Mouse (Mus musculus) stomach, embryonic 16.5 days (tissue): Measurements from ENCODE around the gene Fam69b. TPM values are rescaled to one million over a fixed set of nuclear protein-coding genes. Genes with fewer than 3 reads are reported as not detected.
"Not testable (repeated sequence)": the region's sequence is repeated elsewhere in the genome, so short reads cannot be mapped to it uniquely, and the experiment has no call there.

Experiments used
- ATAC-seq: fragments of 200-750 bp; cut with Nextera tagmentation; 2 replicates; pipeline ENCODE4 v1.8.0; 2017; ENCODE audit warnings: moderate number of reproducible peaks, moderate TSS enrichment; ENCODE audit not compliant: insufficient read depth, low FRiP score
- H3K27ac ChIP-seq: fragments of 300-500 bp; sonication (generic); 2 replicates; pipeline ENCODE4 v1.5.1; 2014; ENCODE audit warnings: low read length
- H3K27me3 ChIP-seq: fragments of 300-500 bp; sonication (generic); 2 replicates; pipeline ENCODE4 v1.6.1; 2014; ENCODE audit warnings: low read length, control low read depth, mixed read lengths; ENCODE audit not compliant: control insufficient read depth, insufficient read depth
- H3K36me3 ChIP-seq: fragments of 300-500 bp; sonication (generic); 2 replicates; pipeline ENCODE4 v1.6.1; 2014; ENCODE audit warnings: low read length; ENCODE audit not compliant: control insufficient read depth, insufficient read depth
- H3K4me1 ChIP-seq: fragments of 300-500 bp; sonication (generic); 2 replicates; pipeline ENCODE4 v1.6.1; 2014; ENCODE audit warnings: low read length, control low read depth, mixed read lengths; ENCODE audit not compliant: control insufficient read depth, insufficient read depth
- H3K4me2 ChIP-seq: fragments of 300-500 bp; sonication (generic); 2 replicates; pipeline ENCODE4 v1.6.1; 2014; ENCODE audit warnings: low read depth, low read length, mixed read lengths
- H3K4me3 ChIP-seq: fragments of 300-500 bp; sonication (generic); replicated peaks from 2 replicates; pipeline ENCODE4 v1.5.1; 2014; ENCODE audit warnings: mild to moderate bottlenecking, low read length
- H3K9ac ChIP-seq: fragments of 300-500 bp; sonication (generic); 2 replicates; pipeline ENCODE4 v1.6.1; 2014; ENCODE audit warnings: low read length
- H3K9me3 ChIP-seq: fragments of 300-500 bp; sonication (generic); replicated peaks from 2 replicates; pipeline ENCODE4 v1.6.1; 2016; ENCODE audit warnings: low read length, control low read depth; ENCODE audit not compliant: control insufficient read depth
- WGBS: fragments of 180-500 bp; shearing (Covaris S2); extraction: QIAGEN DNeasy Blood & Tissue Kit; methylation state at CpG from one replicate; pipeline ENCODE4 v1.1.7; 2014; 5-methylcytosine and 5-hydroxymethylcytosine counted together
- polyA plus RNA-seq: library from polyadenylated mRNA; unstranded; fragments of >200 nt; fragmentation: Nextera tagmentation; extraction: Ambion mirVana; gene quantifications from 2 replicates; pipeline ENCODE4 v1.2.1, GENCODE M21; 2015

Fam69b gene
- polyA plus RNA-seq, 1 experiment from 2014 or later = 27.3 TPM

GRCm38 (mm10) chr2:26657426-26657825, 29.2 kb downstream of the Fam69b start:
- ATAC-seq = no peak
- H3K9ac ChIP-seq = no peak overlapping the region
- H3K36me3 ChIP-seq = no peaks in the 10 kb centered on the region
- WGBS = 85% methylated on average over 2 of the region's 2 CpGs
- no peak overlapping the region for H3K4me2 ChIP-seq
- H3K27ac ChIP-seq = no peak overlapping the region
- H3K4me3 ChIP-seq = no peak overlapping the region
- no peaks in the 10 kb centered on the region for H3K9me3 ChIP-seq
- H3K27me3 ChIP-seq = peaks cover 3% of the 10 kb centered on the region; the same call in 1 of the 2 replicates
- 0 out of 2 replicates have a peak, but pooled peaks cover 3% of the 10 kb centered on the region for H3K4me1 ChIP-seq

GRCm38 (mm10) chr2:26661143-26661752, 33.0 kb downstream of the Fam69b start:
- WGBS = 1% methylated on average over 19 of the region's 20 CpGs
- peak; percentile 47; the same call in 1 of the 2 replicates for ATAC-seq

GRCm38 (mm10) chr2:26661768-26662508, 33.7 kb downstream of the Fam69b start:
- Histone ChIP-seq H3K9me3 (no peaks in the 10 kb centered on the region), H3K27me3 (peaks cover 3% of the 10 kb centered on the region; the same call in 1 of the 2 replicates), H3K9ac (peak overlapping the region; percentile 43; the same call in 1 of the 2 replicates), H3K36me3 (no peaks in the 10 kb centered on the region), H3K27ac (no peak overlapping the region), H3K4me2 (peak overlapping the region; percentile 67), H3K4me1 (0 out of 2 replicates have a peak, but pooled peaks cover 3% of the 10 kb centered on the region), H3K4me3 (peak overlapping the region; percentile 35)
- no peak for ATAC-seq
- WGBS = 42% methylated on average over 29 of the region's 29 CpGs

More at GRCm38 (mm10) chr2:26661143-26661752, 33.0 kb downstream of the Fam69b start:
- Histone ChIP-seq H3K27me3 (peaks cover 3% of the 10 kb centered on the region; the same call in 1 of the 2 replicates), H3K4me1 (0 out of 2 replicates have a peak, but pooled peaks cover 3% of the 10 kb centered on the region), H3K9ac (peak overlapping the region; percentile 43; the same call in 1 of the 2 replicates), H3K9me3 (no peaks in the 10 kb centered on the region), H3K4me2 (peak overlapping the region; percentile 67), H3K36me3 (no peaks in the 10 kb centered on the region), H3K27ac (no peak overlapping the region), H3K4me3 (peak overlapping the region; percentile 35)

- peaks cover 3% of the 10 kb centered on the region; the same call in 1 of the 2 replicates for H3K27me3 ChIP-seq
- ATAC-seq = no peak
- H3K36me3 ChIP-seq = no peaks in the 10 kb centered on the region
Measured at GRCm38 (mm10) chr2:26662509-26662882, 34.2 kb downstream of the Fam69b start.

GRCm38 (mm10) chr2:26663112-26663511, 34.9 kb downstream of the Fam69b start:
- Histone ChIP-seq H3K4me1 (0 out of 2 replicates have a peak, but pooled peaks cover 3% of the 10 kb centered on the region), H3K27ac (no peak overlapping the region), H3K9me3 (no peaks in the 10 kb centered on the region), H3K4me3 (no peak overlapping the region), H3K4me2 (no peak overlapping the region), H3K36me3 (no peaks in the 10 kb centered on the region), H3K9ac (no peak overlapping the region), H3K27me3 (peaks cover 3% of the 10 kb centered on the region; the same call in 1 of the 2 replicates)
- WGBS = 68% methylated on average over 10 of the region's 10 CpGs
- ATAC-seq = no peak

More at GRCm38 (mm10) chr2:26662509-26662882, 34.2 kb downstream of the Fam69b start:
- 75% methylated on average over 13 of the region's 13 CpGs for WGBS
- Histone ChIP-seq H3K9me3 (no peaks in the 10 kb centered on the region), H3K9ac (no peak overlapping the region), H3K4me1 (0 out of 2 replicates have a peak, but pooled peaks cover 3% of the 10 kb centered on the region), H3K27ac (no peak overlapping the region), H3K4me3 (no peak overlapping the region), H3K4me2 (no peak overlapping the region)

- H3K9me3 ChIP-seq, H3K36me3 ChIP-seq, H3K27me3 ChIP-seq, H3K9ac ChIP-seq, H3K4me1 ChIP-seq, H3K27ac ChIP-seq, ATAC-seq, H3K4me2 ChIP-seq, H3K4me3 ChIP-seq: not testable (repeated sequence)
- 84% methylated on average over 1 of the region's 1 CpGs for WGBS
Measured at GRCm38 (mm10) chr2:26663551-26663950, 35.3 kb downstream of the Fam69b start.

GRCm38 (mm10) chr2:26668746-26669145, 40.5 kb downstream of the Fam69b start:
- no peak for ATAC-seq
- Histone ChIP-seq H3K4me1 (no peaks in the 10 kb centered on the region), H3K9me3 (no peaks in the 10 kb centered on the region), H3K27ac (no peak overlapping the region), H3K4me3 (no peak overlapping the region), H3K4me2 (no peak overlapping the region), H3K9ac (no peak overlapping the region), H3K36me3 (no peaks in the 10 kb centered on the region), H3K27me3 (no peaks in the 10 kb centered on the region)

- H3K9ac ChIP-seq = no peak within 1 kb of the TSS
- H3K27me3 ChIP-seq = no peaks in the 10 kb centered on the region
- no peak within 1 kb of the TSS for H3K4me2 ChIP-seq
- no peak for ATAC-seq
- 91% methylated on average over 3 of the region's 3 CpGs for WGBS
- no peaks in the 10 kb centered on the region for H3K36me3 ChIP-seq
- no peak within 1 kb of the TSS for H3K27ac ChIP-seq
- H3K4me1 ChIP-seq = no peaks in the 10 kb centered on the region
- no peaks in the 10 kb centered on the region for H3K9me3 ChIP-seq
- H3K4me3 ChIP-seq = no peak within 1 kb of the TSS
Measured at GRCm38 (mm10) chr2:26671182-26671581, 42.9 kb downstream of the Fam69b start, which contains the start of gene Lcn4. Gene Lcn4 (minus strand): TSS chr2:26671282.
